Comparison of ENCODE assay signal across 28 mouse cellular contexts in genomic region chr3:151910851-151911250, GRCm38 (mm10).
"Had no signal": no experiment of that assay in that cellular context is flagged by ENCODE, and none has a peak within 500 bp of the region (broad histone marks: within the 10 kb centered on the region; RNA-seq: fewer than 3 reads in every experiment).

No protein-coding gene starts in this region.

- DNase-seq: left cerebral cortex, postnatal 4 days; liver; liver, embryonic 13.5 days; liver, postnatal 0 days; lung, adult 18-20 months; lung, adult 2 months; lung, embryonic 14.5 days; lung, postnatal 10 days; lung, postnatal 14 days; lung, postnatal 36 days; lung, postnatal 4 days; midbrain, embryonic 14.5 days had no signal

- H3K4me3 ChIP-seq: limb, embryonic 10.5 days; limb, embryonic 12.5 days; limb, embryonic 13.5 days; limb, embryonic 15.5 days; liver, embryonic 12.5 days; liver, embryonic 13.5 days; liver, embryonic 15.5 days; lung, embryonic 15.5 days; megakaryocyte, embryonic 14.5 days; midbrain, embryonic 10.5 days; midbrain, embryonic 12.5 days; midbrain, embryonic 13.5 days; midbrain, embryonic 15.5 days; myocyte; neural tube, embryonic 12.5 days had no signal

- H3K9ac ChIP-seq: limb, embryonic 12.5 days; limb, embryonic 13.5 days; limb, embryonic 15.5 days; liver, embryonic 12.5 days; liver, embryonic 13.5 days; liver, embryonic 14.5 days; liver, embryonic 15.5 days; liver, postnatal 0 days; lung, embryonic 14.5 days; lung, embryonic 15.5 days; midbrain, embryonic 12.5 days; midbrain, embryonic 13.5 days; midbrain, embryonic 15.5 days; neural tube, embryonic 12.5 days had no signal

- H3K27ac ChIP-seq: limb, embryonic 10.5 days; limb, embryonic 12.5 days; limb, embryonic 13.5 days; limb, embryonic 15.5 days; liver, embryonic 12.5 days; liver, embryonic 13.5 days; liver, embryonic 14.5 days; liver, embryonic 15.5 days; lung, embryonic 15.5 days; macrophage; midbrain, embryonic 10.5 days; midbrain, embryonic 12.5 days; midbrain, embryonic 13.5 days; midbrain, embryonic 15.5 days; neural tube, embryonic 12.5 days had no signal

- H3K4me1 ChIP-seq: liver, embryonic 12.5 days; liver, embryonic 13.5 days; liver, embryonic 15.5 days; megakaryocyte, embryonic 14.5 days; midbrain, embryonic 10.5 days; midbrain, embryonic 12.5 days; midbrain, embryonic 13.5 days; neural tube, embryonic 12.5 days had no signal

- H3K36me3 ChIP-seq: limb, embryonic 10.5 days; limb, embryonic 12.5 days; limb, embryonic 13.5 days; limb, embryonic 15.5 days; liver, embryonic 12.5 days; liver, embryonic 13.5 days; liver, embryonic 15.5 days; lung, embryonic 15.5 days; midbrain, embryonic 10.5 days; midbrain, embryonic 12.5 days; midbrain, embryonic 13.5 days; midbrain, embryonic 15.5 days; neural tube, embryonic 12.5 days had no signal

- H3K27me3 ChIP-seq: limb, embryonic 12.5 days; limb, embryonic 13.5 days; limb, embryonic 15.5 days; liver, embryonic 12.5 days; liver, embryonic 13.5 days; liver, embryonic 15.5 days; lung, embryonic 15.5 days; megakaryocyte, embryonic 14.5 days; midbrain, embryonic 12.5 days; midbrain, embryonic 13.5 days; midbrain, embryonic 15.5 days; neural tube, embryonic 12.5 days had no signal
